Mouse (Mus musculus) B cell, adult 2 months (primary cell): ENCODE results near the gene Csf3.

Experiments used
- DNase-seq, 2 experiments: peaks; one replicate each; pipeline ENCODE4 v3.0.0; 2022

The Csf3 gene

GRCm38 (mm10) chr11:98750351-98751201, 49.5 kb downstream of the Csf3 start:
- no peak for DNase-seq

GRCm38 (mm10) chr11:98751221-98751782, 50.2 kb downstream of the Csf3 start:
- no peak for DNase-seq

GRCm38 (mm10) chr11:98752562-98753140, 51.6 kb downstream of the Csf3 start:
- DNase-seq, result no peak
